Comparison of ENCODE assay signal across 9 mouse cellular contexts in the genomic region with DNA sequence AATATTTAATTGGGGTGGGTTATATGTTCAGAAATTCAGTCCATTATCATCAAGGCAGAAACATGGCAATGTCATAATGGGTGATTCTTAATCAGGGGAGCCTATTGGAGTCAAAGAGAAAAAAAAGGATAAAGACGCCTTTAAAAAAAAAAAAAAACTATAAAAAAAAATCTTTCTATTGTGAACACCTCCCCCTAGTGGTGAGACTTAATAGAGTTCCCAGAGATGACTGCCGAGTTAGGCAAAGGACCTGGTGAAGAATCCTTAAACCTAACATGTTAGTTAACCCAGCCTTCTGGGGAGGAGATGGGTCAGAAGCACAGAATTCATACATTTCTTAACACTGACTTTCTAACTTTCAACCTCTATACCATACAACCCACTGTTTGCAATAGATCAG. TPM values are rescaled to one million over a fixed set of nuclear protein-coding genes. Genes with fewer than 3 reads are reported as not detected.
A peak's percentile ranks its signal among the peaks of the same experiment; 100 is the strongest.
DNase-seq lines count a peak whose midpoint lies in the region; TF ChIP-seq lines count a peak whose summit lies in the region.
"Had no signal": no experiment of that assay in that cellular context is flagged by ENCODE, and none has a peak within 500 bp of the region (broad histone marks: within the 10 kb centered on the region; RNA-seq: fewer than 3 reads in every experiment).

No protein-coding gene starts in this region.

- H3K27ac ChIP-seq in kidney, adult 2 months (ENCODE audit: insufficient read depth, low read depth, low read length) = no peak overlapping the region
- no peak overlapping the region for H3K27ac ChIP-seq in ES-E14 (ENCODE audit: insufficient read depth, low read depth, low read length, poor library complexity, severe bottlenecking)
- H3K27ac ChIP-seq: macrophage had no signal

- no peaks in the 10 kb centered on the region for H3K4me1 ChIP-seq in kidney, adult 2 months (ENCODE audit: control insufficient read depth, insufficient read depth, low read length)
- no peaks in the 10 kb centered on the region for H3K4me1 ChIP-seq in ES-E14 (ENCODE audit: control insufficient read depth in 2 of 2, insufficient read depth in 2 of 2, low read length in 2 of 2, poor library complexity in 1 of 2)

- WGBS in kidney, adult 2 months = 6% methylated on average over 2 of the region's 2 CpGs

- H3K27me3 ChIP-seq in kidney, adult 2 months (replicated peaks; ENCODE audit: control insufficient read depth, insufficient read depth, low read length) = no peaks in the 10 kb centered on the region

- DNase-seq in kidney, adult 2 months = peak; percentile 26
- DNase-seq in kidney, postnatal 4 days = no peak
- DNase-seq in A20 (ENCODE audit: low read depth, low spot score) (peak; percentile 52), ES-E14 (ENCODE audit: low read depth, low spot score) (no peak)
- DNase-seq in induced T-regulatory cell, adult 2 months (ENCODE audit: low read depth) = peak; percentile 83
- no peak for DNase-seq in adrenal gland, postnatal 4 days (ENCODE audit: low spot score in 2 of 2)
- no peak for DNase-seq in ovary, postnatal 10 days (ENCODE audit: low spot score)
- DNase-seq in gastrocnemius, postnatal 4 days (ENCODE audit: low spot score in 2 of 2) = no peak

- no peak overlapping the region for H3K9ac ChIP-seq in ES-E14 (ENCODE audit: insufficient read depth, low read depth, low read length, poor library complexity, severe bottlenecking)

- no peaks in the 10 kb centered on the region for H3K36me3 ChIP-seq in kidney, adult 2 months (ENCODE audit: control insufficient read depth, insufficient read depth, low read length)
- H3K36me3 ChIP-seq in ES-E14 (ENCODE audit: control insufficient read depth, insufficient read depth, low read length, poor library complexity, severe bottlenecking) = peaks cover 38% of the 10 kb centered on the region

- no peak for TF ChIP-seq CTCF in kidney, adult 2 months (conservative IDR thresholded peaks at IDR 0.05; ENCODE audit: insufficient read depth, insufficient read length, low read depth, low read length)

- TF ChIP-seq POLR2A in kidney, adult 2 months (IDR thresholded peaks at IDR 0.05; ENCODE audit: low read depth, low read length) = no peak

- no peaks in the 10 kb centered on the region for H3K9me3 ChIP-seq in ES-E14 (ENCODE audit: control insufficient read depth, insufficient read depth, low read depth, low read length)

- H3K4me3 ChIP-seq in kidney, adult 2 months (ENCODE audit: insufficient read depth, low read depth, low read length) = no peak overlapping the region
- H3K4me3 ChIP-seq in ES-E14 (ENCODE audit: insufficient read depth in 1 of 2, low read depth in 1 of 2, low read length in 2 of 2, poor library complexity in 1 of 2, severe bottlenecking in 1 of 2) = no peak overlapping the region

- in situ Hi-C loops in ES-E14 (cut with MboI; ENCODE audit: low sequenced_read_pairs in 2 of 2, unreplicated experiment in 2 of 2) = no loop called here

TF ChIP-seq in ES-E14, 5 proteins besides CTCF, POLR2A, EP300 and RAD21:
- TF ChIP-seq ZNF384 (IDR thresholded peaks at IDR 0.05; ENCODE audit: low read depth, low read length) = peak; percentile 99
- TF ChIP-seq CHD2 (IDR thresholded peaks at IDR 0.05; ENCODE audit: low read depth, low read length) = no peak
- TF ChIP-seq HCFC1 (IDR thresholded peaks at IDR 0.05; ENCODE audit: borderline replicate concordance, insufficient read depth, low read length) = no peak

RNA-seq across cellular contexts. Expression of gene Spdl1, which starts 18.7 kb away (rescaled TPM):
- 0.38 and 0.52 TPM in 2 replicates for polyA plus RNA-seq in kidney, adult 2 months (2012; rRNA removed)
- total RNA-seq in ES-E14 (2012; rRNA removed) = 37.4 and 40.1 TPM in 2 replicates
- 1 to 10 TPM; 8.3 to 9.3 TPM for total RNA-seq in adrenal gland, postnatal 4 days (2021)
- total RNA-seq in gastrocnemius, postnatal 4 days (2021) = 1 to 10 TPM; 5.7 to 6.1 TPM

RNA-seq across cellular contexts. Expression of gene Dock2, which starts 31.1 kb away (rescaled TPM):
- polyA plus RNA-seq in kidney, adult 2 months (2012; rRNA removed) = 0.87 and 2.8 TPM in 2 replicates
- total RNA-seq in ES-E14 (2012; rRNA removed) = 1.7 and 2.0 TPM in 2 replicates
- total RNA-seq in adrenal gland, postnatal 4 days (2021) = 1 to 10 TPM; 3.4 to 4.4 TPM
- total RNA-seq in gastrocnemius, postnatal 4 days (2021) = 1 to 10 TPM; 3.8 to 3.9 TPM

Comparison
In these comparisons a context has a peak if more than half of its experiments do, and no peak if none do; other contexts are left out.
1. DNase-seq: peak in kidney, adult 2 months (single experiment), A20 (single experiment) and induced T-regulatory cell, adult 2 months (single experiment); none in kidney, postnatal 4 days (0 of 2), ES-E14 (single experiment), adrenal gland, postnatal 4 days (0 of 2), ovary, postnatal 10 days (single experiment) and gastrocnemius, postnatal 4 days (0 of 2).